Mouse (Mus musculus): Measurements from ENCODE around the gene 3110082I17Rik.

DNA sequence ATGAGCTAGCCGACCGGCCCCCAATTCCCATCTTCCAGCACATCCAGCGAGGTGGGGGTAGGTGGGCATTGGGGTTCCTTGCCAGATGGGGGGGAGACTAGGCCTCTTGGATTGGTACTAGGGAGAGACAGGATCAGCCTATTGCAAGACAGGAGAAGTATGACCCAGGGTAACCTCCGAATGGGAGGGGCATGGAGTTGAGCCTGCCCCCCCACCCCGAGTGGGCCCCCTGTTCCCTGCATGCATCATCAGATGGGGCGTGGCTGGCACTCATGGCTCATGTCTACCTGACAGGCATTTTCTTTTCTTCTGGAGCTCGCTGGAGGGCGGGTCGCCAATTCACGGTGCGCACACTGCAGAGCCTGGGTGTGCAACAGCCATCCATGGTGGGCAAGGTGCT lies 106.4 kb downstream of the 3110082I17Rik start:
- TF ChIP-seq CTCF (IDR thresholded peaks at IDR 0.05; ENCODE audit: low read depth) (no peak), EP300 (optimal IDR thresholded peaks at IDR 0.05) (no peak)

Measured in stomach, postnatal 0 days (tissue).